Mouse (Mus musculus) liver, embryonic 14.5 days (tissue): ENCODE measurements around the gene Usp42. TPM values are rescaled to one million over a fixed set of nuclear protein-coding genes. Genes with fewer than 3 reads are reported as not detected.

Source experiments
- ATAC-seq: fragments of 200-750 bp; cut with Nextera tagmentation; 2 replicates; pipeline ENCODE4 v1.8.0; 2017; ENCODE audit warnings: moderate number of reproducible peaks, mild to moderate bottlenecking, moderate library complexity; ENCODE audit not compliant: insufficient read depth
- DNase-seq, 3 experiments: peaks; one replicate each; pipeline ENCODE4 v3.0.0-alpha.2; 2012 to 2013; ENCODE audit warnings: low read depth in 3 of 3, low spot score in 3 of 3
- H3K27ac ChIP-seq: fragments of 300-500 bp; sonication (generic); 2 replicates; pipeline ENCODE4 v1.5.1; 2014; ENCODE audit warnings: moderate library complexity, mild to moderate bottlenecking, control low read depth, inconsistent platforms
- H3K27me3 ChIP-seq: fragments of 300-500 bp; sonication (generic); 2 replicates; pipeline ENCODE4 v1.6.1; 2014; ENCODE audit warnings: mild to moderate bottlenecking, low read length, moderate library complexity; ENCODE audit not compliant: control insufficient read depth, insufficient read depth
- H3K36me3 ChIP-seq: fragments of 300-500 bp; sonication (generic); replicated peaks from 2 replicates; pipeline ENCODE4 v1.6.1; 2014; ENCODE audit warnings: low read depth; ENCODE audit not compliant: control insufficient read depth, insufficient read depth
- H3K4me1 ChIP-seq, 2 experiments: fragments of 200-500 bp in 1 of 2; fragments of 300-500 bp in 1 of 2; sonication (generic) in 1 of 2; replicated peaks; 2 replicates each; pipeline ENCODE4 v1.6.1; 2012 to 2014; ENCODE audit warnings: antibody characterized with exemption in 1 of 2, inconsistent platforms in 1 of 2, low read length in 1 of 2; ENCODE audit not compliant: control insufficient read depth in 2 of 2, insufficient read depth in 2 of 2
- H3K4me2 ChIP-seq: fragments of 300-500 bp; sonication (generic); 2 replicates; pipeline ENCODE4 v1.6.1; 2014; ENCODE audit warnings: low read depth, mild to moderate bottlenecking, control low read depth, moderate library complexity
- H3K4me3 ChIP-seq, 2 experiments: fragments of 200-500 bp in 1 of 2; fragments of 300-500 bp in 1 of 2; sonication (generic) in 1 of 2; 2 replicates each; pipeline ENCODE4 v1.5.1; 2012 to 2014; ENCODE audit warnings: low read depth in 2 of 2, low read length in 2 of 2, mild to moderate bottlenecking in 2 of 2, control low read depth in 1 of 2, inconsistent platforms in 1 of 2, moderate library complexity in 1 of 2; ENCODE audit not compliant: insufficient read depth in 1 of 2
- H3K9ac ChIP-seq: fragments of 300-500 bp; sonication (generic); replicated peaks from 2 replicates; pipeline ENCODE4 v1.6.1; 2014; ENCODE audit warnings: mild to moderate bottlenecking, control low read depth, moderate library complexity
- H3K9me3 ChIP-seq: fragments of 300-500 bp; sonication (generic); 2 replicates; pipeline ENCODE4 v1.6.1; 2016; ENCODE audit warnings: low read length, mixed read lengths; ENCODE audit not compliant: control insufficient read depth
- CTCF ChIP-seq: IDR thresholded peaks from 2 replicates; pipeline ENCODE4 v1.5.1; 2016; ENCODE audit warnings: antibody characterized with exemption, low read depth, control low read depth
- EP300 ChIP-seq: IDR thresholded peaks from 2 replicates; pipeline ENCODE4 v1.6.1; 2016; ENCODE audit warnings: antibody characterized with exemption, low read depth
- WGBS: fragments of 180-500 bp; shearing (Covaris S2); extraction: QIAGEN DNeasy Blood & Tissue Kit; methylation state at CpG from one replicate; pipeline ENCODE4 v1.1.7; 2014; ENCODE audit not compliant: insufficient replicate concordance; 5-methylcytosine and 5-hydroxymethylcytosine counted together
- polyA plus RNA-seq, 2 experiments: library from polyadenylated mRNA; depleted of rRNA in 1 of 2; stranded (reverse) in 1 of 2; unstranded in 1 of 2; fragments of >200 nt; fragmentation: Nextera tagmentation in 1 of 2; extraction: Ambion mirVana in 1 of 2; gene quantifications; 2 replicates each; pipeline versions ENCODE4 v1.2.1 to v1.2.3; 2012 to 2014

Gene Usp42
- polyA plus RNA-seq, 2 experiments: 1.7 to 2.5 TPM

DNA sequence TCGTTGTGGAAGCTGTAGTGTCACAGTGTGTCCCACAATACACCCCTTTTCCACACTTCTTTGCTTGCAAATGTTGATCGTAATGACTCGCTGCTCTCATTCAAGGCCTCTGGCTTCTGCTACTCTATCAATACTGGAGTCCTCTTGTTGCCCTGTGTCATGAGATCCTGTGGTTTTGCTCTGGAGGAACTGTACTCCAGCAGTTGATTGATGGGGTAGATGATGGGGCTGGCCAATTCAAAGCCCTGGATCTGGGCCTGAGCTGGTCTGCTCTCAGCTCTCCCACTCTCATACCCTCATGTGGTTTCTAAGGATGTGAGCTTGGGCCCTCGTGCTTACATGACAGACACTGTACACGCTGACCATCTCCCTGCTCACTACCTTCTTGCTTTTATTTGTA lies 57.5 kb downstream of the Usp42 start:
- WGBS: 32% methylated on average over 5 of the region's 5 CpGs
- H3K9ac ChIP-seq: no peak overlapping the region; the same call in 1 of the 2 replicates

DNA sequence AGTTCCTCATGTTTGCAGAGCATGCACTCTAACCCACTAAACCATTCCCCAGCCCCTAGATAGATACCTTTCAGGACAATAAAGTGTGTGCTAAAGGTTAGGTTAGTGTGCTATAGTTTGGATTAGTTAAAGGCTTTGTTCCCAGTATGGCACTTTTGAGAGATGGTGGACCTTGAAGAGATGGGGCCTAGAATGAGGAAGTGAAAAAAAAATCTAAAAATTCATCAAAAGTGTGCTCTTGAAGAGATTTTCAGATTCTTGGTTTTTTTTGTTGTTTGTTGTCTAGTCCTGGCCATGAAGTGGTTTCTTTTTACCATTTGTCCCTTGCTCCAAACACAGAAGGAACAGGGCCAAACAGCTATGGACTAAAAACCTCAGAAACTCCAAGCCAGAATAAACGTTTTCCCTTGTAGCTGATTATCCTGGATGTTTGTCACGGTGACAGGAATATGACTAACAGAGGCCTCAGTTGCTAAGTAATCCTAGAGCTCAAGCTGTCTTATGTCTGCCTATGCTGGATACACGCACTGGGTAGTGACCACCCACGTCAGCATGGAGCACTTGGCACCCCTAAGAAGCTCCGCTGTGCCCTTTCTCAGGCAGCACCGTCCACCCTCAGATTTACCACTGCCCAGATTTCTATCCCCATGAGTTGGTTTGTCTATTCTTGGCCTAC lies 61.2 kb downstream of the Usp42 start:
- Histone ChIP-seq H3K9me3 (no peaks in the 10 kb centered on the region), H3K4me3 (no peak overlapping the region), H3K36me3 (no peaks in the 10 kb centered on the region; the same call in 1 of the 2 replicates), H3K4me1 (peaks cover 15 to 32% of the 10 kb centered on the region in 2 experiments), H3K4me2 (no peak overlapping the region), H3K27me3 (no peaks in the 10 kb centered on the region), H3K27ac (no peak overlapping the region), H3K9ac (no peak overlapping the region)
- DNase-seq (no peak), ATAC-seq (no peak)
- WGBS: 78% methylated on average over 6 of the region's 6 CpGs
- TF ChIP-seq CTCF (no peak), EP300 (no peak)

More for the DNA sequence above, 57.5 kb downstream of the Usp42 start:
- Histone ChIP-seq H3K27ac (no peak overlapping the region), H3K4me2 (no peak overlapping the region), H3K27me3 (no peaks in the 10 kb centered on the region), H3K4me3 (no peak overlapping the region), H3K4me1 (peaks cover 25 to 46% of the 10 kb centered on the region in 2 experiments), H3K36me3 (no peaks in the 10 kb centered on the region; the same call in 1 of the 2 replicates), H3K9me3 (no peaks in the 10 kb centered on the region)
- TF ChIP-seq CTCF (no peak), EP300 (no peak)
- DNase-seq (no peak), ATAC-seq (no peak)

DNA sequence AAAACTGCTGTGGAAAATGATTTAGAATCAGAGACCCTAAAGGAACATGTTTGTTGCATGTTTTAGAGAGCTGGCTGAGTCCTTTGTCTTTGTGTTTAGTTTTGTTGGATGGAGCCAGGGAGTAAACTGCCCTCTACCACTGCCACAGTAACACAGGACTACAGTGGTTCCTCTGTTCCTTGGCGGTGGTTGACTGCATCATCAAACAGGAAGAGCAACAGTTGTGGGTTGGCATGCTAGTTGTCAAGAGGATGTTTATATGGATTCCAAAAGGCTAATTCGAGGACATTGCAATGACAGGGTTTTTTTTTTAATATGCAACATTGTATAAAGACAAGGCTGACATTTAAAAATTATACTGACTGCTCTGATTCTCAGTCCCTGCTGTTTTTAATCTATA lies 62.2 kb downstream of the Usp42 start:
- ATAC-seq: no peak
- Histone ChIP-seq H3K9me3 (no peaks in the 10 kb centered on the region), H3K4me1 (peaks cover 19 to 34% of the 10 kb centered on the region in 2 experiments), H3K27me3 (no peaks in the 10 kb centered on the region), H3K36me3 (no peaks in the 10 kb centered on the region; the same call in 1 of the 2 replicates), H3K4me3 (no peak overlapping the region), H3K27ac (no peak overlapping the region), H3K9ac (no peak overlapping the region), H3K4me2 (no peak overlapping the region)
- no peak for DNase-seq
- TF ChIP-seq EP300 (no peak), CTCF (no peak)
- 16% methylated on average over 2 of the region's 2 CpGs for WGBS

DNA sequence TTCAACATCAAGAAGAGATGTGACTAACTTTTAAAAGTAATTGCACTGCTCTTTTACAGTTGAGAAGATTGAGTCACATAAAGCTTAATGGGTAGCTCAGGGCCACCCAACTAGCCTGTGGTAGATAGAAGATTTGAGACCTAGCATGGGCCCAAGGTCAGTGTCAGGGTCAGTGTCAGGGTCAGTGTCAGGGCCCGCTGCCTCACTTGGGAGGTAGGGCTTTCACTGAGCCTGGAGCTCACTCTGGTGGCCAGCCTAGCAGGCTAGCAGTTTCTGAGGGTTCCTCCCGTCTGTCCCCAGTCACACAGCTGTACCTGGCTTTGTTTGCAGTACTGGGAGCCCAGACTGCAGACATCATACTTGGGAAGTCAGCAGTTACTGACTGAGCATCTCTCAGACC lies 62.7 kb downstream of the Usp42 start:
- Histone ChIP-seq H3K27ac (no peak overlapping the region), H3K36me3 (no peaks in the 10 kb centered on the region; the same call in 1 of the 2 replicates), H3K4me3 (no peak overlapping the region), H3K4me2 (no peak overlapping the region), H3K4me1 (peaks cover 19 to 30% of the 10 kb centered on the region in 2 experiments), H3K9ac (no peak overlapping the region), H3K27me3 (no peaks in the 10 kb centered on the region), H3K9me3 (no peaks in the 10 kb centered on the region)
- 54% methylated on average over 2 of the region's 2 CpGs for WGBS
- ATAC-seq (peak; percentile 36), DNase-seq (no peak)
- no peak for TF ChIP-seq EP300
- peak; percentile 66 for TF ChIP-seq CTCF

DNA sequence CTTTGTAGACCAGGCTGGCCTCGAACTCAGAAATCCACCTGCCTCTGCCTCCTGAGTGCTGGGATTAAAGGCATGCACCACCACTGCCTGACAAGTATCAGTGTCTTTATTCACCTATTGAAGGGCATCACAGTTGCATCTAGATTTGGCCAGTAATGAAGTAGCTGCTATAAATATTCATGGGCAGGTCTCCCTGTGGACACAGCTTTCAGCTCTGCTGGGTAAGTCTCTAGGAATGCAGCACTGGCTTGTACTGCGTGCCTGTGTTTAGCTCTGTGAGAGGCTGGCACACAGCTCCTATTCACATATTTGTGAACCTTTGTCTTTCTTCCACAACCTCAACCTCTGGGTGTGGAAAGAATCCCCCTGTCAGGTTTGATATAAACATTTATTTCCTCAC lies 63.2 kb downstream of the Usp42 start:
- Histone ChIP-seq H3K27ac (no peak overlapping the region), H3K27me3 (no peaks in the 10 kb centered on the region), H3K4me3 (no peak overlapping the region), H3K4me1 (peaks cover 19 to 29% of the 10 kb centered on the region in 2 experiments), H3K36me3 (no peaks in the 10 kb centered on the region; the same call in 1 of the 2 replicates), H3K4me2 (no peak overlapping the region), H3K9me3 (no peaks in the 10 kb centered on the region), H3K9ac (no peak overlapping the region)
- no peak for ATAC-seq
- WGBS: 70% methylated on average over 2 of the region's 2 CpGs
- TF ChIP-seq EP300 (no peak), CTCF (no peak)
- DNase-seq: no peak
